Mouse (Mus musculus) intestine, postnatal 0 days (tissue): Measurements from ENCODE around the gene Dhdds. TPM values are rescaled to one million over a fixed set of nuclear protein-coding genes. Genes with fewer than 3 reads are reported as not detected.

Experiments
- ATAC-seq: fragments of 200-750 bp; cut with Nextera tagmentation; 2 replicates; pipeline ENCODE4 v1.8.0; 2017; ENCODE audit warnings: mild to moderate bottlenecking, moderate TSS enrichment, moderate library complexity
- H3K27ac ChIP-seq: fragments of 300-500 bp; sonication (generic); 2 replicates; pipeline ENCODE4 v1.5.1; 2014; ENCODE audit warnings: mild to moderate bottlenecking, low read depth, low read length, moderate library complexity
- H3K27me3 ChIP-seq: fragments of 300-500 bp; sonication (generic); replicated peaks from 2 replicates; pipeline ENCODE4 v1.6.1; 2014; ENCODE audit warnings: low read length, mixed read lengths; ENCODE audit not compliant: control insufficient read depth, insufficient read depth
- H3K36me3 ChIP-seq: fragments of 300-500 bp; sonication (generic); 2 replicates; pipeline ENCODE4 v1.6.1; 2014; ENCODE audit warnings: mild to moderate bottlenecking, moderate library complexity; ENCODE audit not compliant: control insufficient read depth, insufficient read depth
- H3K4me1 ChIP-seq: fragments of 300-500 bp; sonication (generic); replicated peaks from 2 replicates; pipeline ENCODE4 v1.6.1; 2014; ENCODE audit warnings: antibody characterized with exemption, low read length, mixed read lengths; ENCODE audit not compliant: control insufficient read depth, insufficient read depth
- H3K4me2 ChIP-seq: fragments of 300-500 bp; sonication (generic); replicated peaks from 2 replicates; pipeline ENCODE4 v1.6.1; 2014; ENCODE audit warnings: low read depth, mild to moderate bottlenecking, moderate library complexity
- H3K4me3 ChIP-seq: fragments of 300-500 bp; sonication (generic); 2 replicates; pipeline ENCODE4 v1.5.1; 2014; ENCODE audit warnings: low read depth, low read length
- H3K9ac ChIP-seq: fragments of 300-500 bp; sonication (generic); 2 replicates; pipeline ENCODE4 v1.6.1; 2014; ENCODE audit warnings: mild to moderate bottlenecking, low read depth, low read length
- H3K9me3 ChIP-seq: fragments of 300-500 bp; sonication (generic); 2 replicates; pipeline ENCODE4 v1.6.1; 2016; ENCODE audit warnings: mixed run types; ENCODE audit not compliant: control insufficient read depth
- CTCF ChIP-seq: sonication (generic); IDR thresholded peaks from 2 replicates; pipeline ENCODE4 v1.5.1; 2016; ENCODE audit warnings: low read depth, mild to moderate bottlenecking, control low read depth, antibody characterized with exemption, moderate library complexity
- WGBS: fragments of 180-500 bp; shearing (Covaris S2); extraction: QIAGEN DNeasy Blood & Tissue Kit; methylation state at CpG from one replicate; pipeline ENCODE4 v1.1.7; 2014; 5-methylcytosine and 5-hydroxymethylcytosine counted together
- polyA plus RNA-seq: library from polyadenylated mRNA; unstranded; fragments of >200 nt; fragmentation: Nextera tagmentation; extraction: Ambion mirVana; gene quantifications from 2 replicates; pipeline ENCODE4 v1.2.1, GENCODE M21; 2015

Gene Dhdds
- polyA plus RNA-seq, 1 experiment from 2014 or later: 26.1 TPM

DNA sequence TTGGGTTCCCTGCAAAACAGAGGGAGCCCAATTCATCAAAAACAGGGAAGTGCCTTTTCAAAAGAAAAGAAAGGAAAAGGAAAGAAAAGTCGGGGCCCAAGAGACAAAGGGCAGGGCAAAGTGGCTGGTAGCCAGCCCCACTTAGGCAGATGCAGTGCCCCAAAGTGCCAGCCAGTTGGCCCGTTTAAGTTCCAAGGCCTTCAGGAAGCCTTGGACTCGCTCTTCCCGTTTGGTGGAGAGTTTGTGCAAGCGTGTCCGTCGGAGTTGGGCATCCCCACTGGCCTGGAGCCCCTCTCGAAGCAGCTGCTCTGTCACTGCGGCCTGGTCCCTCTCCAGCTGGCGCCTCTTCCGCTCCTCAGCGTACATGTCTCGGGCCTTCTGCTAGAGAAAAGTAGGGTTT is 29.8 kb downstream of the Dhdds start:
- ATAC-seq: no peak
- H3K4me2 ChIP-seq: no peak overlapping the region
- no peak overlapping the region for H3K27ac ChIP-seq
- no peaks in the 10 kb centered on the region for H3K9me3 ChIP-seq
- no peaks in the 10 kb centered on the region; the same call in 1 of the 2 replicates for H3K4me1 ChIP-seq
- H3K9ac ChIP-seq: no peak overlapping the region
- no peak for TF ChIP-seq CTCF
- WGBS: 84% methylated on average over 13 of the region's 13 CpGs
- H3K27me3 ChIP-seq: no peaks in the 10 kb centered on the region
- H3K4me3 ChIP-seq: no peak overlapping the region
- H3K36me3 ChIP-seq: peaks cover 29% of the 10 kb centered on the region; the same call in 1 of the 2 replicates

DNA sequence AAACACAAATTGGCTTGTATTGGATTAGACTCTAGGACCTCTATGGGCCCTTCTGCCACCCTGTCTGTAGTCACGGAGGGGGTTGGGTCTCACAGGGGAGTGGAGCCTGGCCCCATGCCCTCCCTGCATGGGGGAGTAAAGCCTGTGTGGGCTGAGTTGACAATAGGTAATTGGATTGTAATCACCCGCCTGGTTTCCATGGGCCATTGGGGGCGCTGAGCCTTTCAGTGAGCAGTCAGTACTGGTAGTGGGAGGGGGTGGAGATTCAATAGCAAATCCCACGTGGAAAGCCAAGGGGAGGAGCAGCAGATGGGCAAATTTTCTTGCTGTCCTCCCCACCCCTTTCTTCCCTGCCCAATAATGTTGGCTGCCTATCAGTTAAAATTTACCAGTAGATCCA is 30.5 kb downstream of the Dhdds start:
- H3K4me3 ChIP-seq: no peak overlapping the region
- peaks cover 33% of the 10 kb centered on the region for H3K36me3 ChIP-seq
- no peak for ATAC-seq
- H3K4me2 ChIP-seq: no peak overlapping the region
- H3K27me3 ChIP-seq: no peaks in the 10 kb centered on the region
- no peak for TF ChIP-seq CTCF
- no peaks in the 10 kb centered on the region; the same call in 1 of the 2 replicates for H3K4me1 ChIP-seq
- no peak overlapping the region for H3K27ac ChIP-seq
- no peaks in the 10 kb centered on the region for H3K9me3 ChIP-seq
- WGBS: 59% methylated on average over 4 of the region's 4 CpGs
- no peak overlapping the region for H3K9ac ChIP-seq

DNA sequence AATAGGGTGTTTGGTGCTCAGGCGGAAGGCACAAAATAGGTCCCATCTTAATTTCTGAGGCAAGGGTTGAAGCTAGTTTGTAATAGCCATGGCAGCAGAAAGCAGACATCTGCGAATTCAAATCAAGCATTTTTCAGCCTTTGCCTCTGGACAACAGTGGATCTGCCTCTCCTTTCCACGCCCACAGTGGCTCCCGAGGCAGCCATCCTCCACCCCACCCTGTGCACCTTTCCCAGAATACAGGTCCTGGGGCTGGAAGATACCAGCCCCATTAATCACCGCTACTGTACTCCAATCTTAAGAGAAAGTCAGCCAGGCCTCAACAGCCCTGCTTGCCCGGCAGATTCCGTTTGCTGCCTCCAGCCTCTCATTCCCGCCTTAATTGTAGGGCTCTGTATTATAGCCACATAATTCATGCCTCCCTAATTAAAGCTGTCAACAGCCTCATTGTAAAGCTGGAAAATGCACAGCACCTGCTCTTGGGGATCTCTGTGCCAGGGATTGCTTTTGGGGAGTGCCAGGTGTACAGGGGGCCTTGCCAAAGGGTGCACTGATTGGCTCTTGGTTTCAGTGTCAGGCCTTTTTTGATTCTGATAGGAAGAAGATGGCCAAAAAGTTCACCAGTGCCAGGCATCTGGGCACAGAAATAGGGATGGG is 31.5 kb downstream of the Dhdds start:
- H3K4me2 ChIP-seq: no peak overlapping the region
- no peak for TF ChIP-seq CTCF

DNA sequence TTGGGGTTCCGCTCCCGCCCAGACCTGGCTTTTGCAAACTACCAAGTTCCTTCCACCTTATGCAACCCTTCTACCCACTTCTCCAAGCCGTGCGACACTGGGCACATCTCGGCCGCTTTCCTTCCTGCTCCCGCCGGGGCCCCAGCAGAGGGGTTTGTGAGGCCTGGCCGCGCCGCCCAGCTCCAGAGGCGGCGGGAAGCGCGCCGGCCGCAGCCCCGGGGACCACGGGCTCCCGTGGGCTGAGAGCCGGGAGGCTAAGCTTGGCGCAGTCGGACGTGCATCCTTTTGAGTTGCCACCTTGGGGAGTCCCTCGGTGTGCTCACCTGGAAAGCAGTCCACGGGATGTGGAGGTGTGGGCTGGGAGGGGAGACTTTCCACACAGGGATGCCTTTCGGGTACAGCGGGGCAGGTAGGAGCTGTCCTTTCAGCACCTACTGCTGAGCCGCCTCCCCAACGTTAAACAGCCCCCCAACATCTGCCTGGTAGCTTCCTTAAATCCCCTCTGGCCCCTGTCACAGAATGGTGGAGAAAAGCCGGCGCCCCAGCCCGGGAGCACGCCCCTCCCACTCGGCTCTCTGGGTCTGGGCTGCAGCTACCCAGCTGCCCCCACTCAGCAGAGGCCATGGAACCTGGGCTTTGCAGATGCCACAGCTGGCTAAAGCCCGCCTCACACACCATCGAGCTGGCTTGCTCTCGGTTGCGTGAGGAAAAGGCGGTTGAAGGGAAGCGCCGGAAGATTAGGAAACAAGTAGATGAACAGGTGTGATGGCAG is 32.4 kb downstream of the Dhdds start, which contains the start of gene Hmgn2:
Gene Hmgn2 (minus strand): TSS at position 501 of the 772 bp plus-strand sequence.
- under 1% methylated on average over 41 of the region's 42 CpGs for WGBS
- Histone ChIP-seq H3K27ac (peak within 1 kb of the TSS; percentile 99), H3K4me1 (no peaks in the 10 kb centered on the region; the same call in 1 of the 2 replicates), H3K36me3 (peaks cover 39% of the 10 kb centered on the region), H3K4me2 (peak within 1 kb of the TSS; percentile 96), H3K27me3 (no peaks in the 10 kb centered on the region), H3K9me3 (no peaks in the 10 kb centered on the region), H3K9ac (peak within 1 kb of the TSS; percentile 96), H3K4me3 (peak within 1 kb of the TSS; percentile 89)
- TF ChIP-seq CTCF: no peak
- peak; percentile 62 for ATAC-seq

More for the DNA sequence above, 31.5 kb downstream of the Dhdds start:
- 43% methylated on average over 8 of the region's 8 CpGs for WGBS
- H3K27ac ChIP-seq: no peak overlapping the region
- no peak overlapping the region for H3K9ac ChIP-seq
- H3K4me1 ChIP-seq: no peaks in the 10 kb centered on the region; the same call in 1 of the 2 replicates
- H3K27me3 ChIP-seq: no peaks in the 10 kb centered on the region
- no peaks in the 10 kb centered on the region for H3K9me3 ChIP-seq
- peaks cover 31% of the 10 kb centered on the region for H3K36me3 ChIP-seq
- no peak overlapping the region for H3K4me3 ChIP-seq
- ATAC-seq: no peak

DNA sequence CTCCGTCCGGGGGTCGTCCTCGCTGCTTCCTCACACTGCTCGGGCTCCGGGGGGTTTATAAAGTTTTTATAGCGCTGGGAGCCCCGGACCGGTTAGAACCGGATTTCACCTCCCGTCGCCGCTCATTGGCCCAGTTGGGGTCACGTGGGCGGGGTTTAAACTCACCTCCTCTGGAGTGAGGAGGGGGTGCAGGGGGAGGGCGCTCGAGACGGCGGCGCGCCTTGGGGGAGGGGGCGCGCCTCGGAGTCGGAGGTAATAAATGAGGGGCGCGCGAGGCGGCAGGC is 32.9 kb downstream of the Dhdds start:
- H3K27ac ChIP-seq: peak overlapping the region; percentile 99
- no peaks in the 10 kb centered on the region for H3K9me3 ChIP-seq
- H3K4me3 ChIP-seq: peak overlapping the region; percentile 89
- peaks cover 39% of the 10 kb centered on the region for H3K36me3 ChIP-seq
- 0 out of 2 replicates have a peak, but pooled peaks have one; percentile 16 for TF ChIP-seq CTCF
- under 1% methylated on average over 23 of the region's 29 CpGs for WGBS
- H3K9ac ChIP-seq: peak overlapping the region; percentile 96
- no peaks in the 10 kb centered on the region for H3K27me3 ChIP-seq
- peak overlapping the region; percentile 96 for H3K4me2 ChIP-seq
- peak; percentile 82 for ATAC-seq
- no peaks in the 10 kb centered on the region; the same call in 1 of the 2 replicates for H3K4me1 ChIP-seq

DNA sequence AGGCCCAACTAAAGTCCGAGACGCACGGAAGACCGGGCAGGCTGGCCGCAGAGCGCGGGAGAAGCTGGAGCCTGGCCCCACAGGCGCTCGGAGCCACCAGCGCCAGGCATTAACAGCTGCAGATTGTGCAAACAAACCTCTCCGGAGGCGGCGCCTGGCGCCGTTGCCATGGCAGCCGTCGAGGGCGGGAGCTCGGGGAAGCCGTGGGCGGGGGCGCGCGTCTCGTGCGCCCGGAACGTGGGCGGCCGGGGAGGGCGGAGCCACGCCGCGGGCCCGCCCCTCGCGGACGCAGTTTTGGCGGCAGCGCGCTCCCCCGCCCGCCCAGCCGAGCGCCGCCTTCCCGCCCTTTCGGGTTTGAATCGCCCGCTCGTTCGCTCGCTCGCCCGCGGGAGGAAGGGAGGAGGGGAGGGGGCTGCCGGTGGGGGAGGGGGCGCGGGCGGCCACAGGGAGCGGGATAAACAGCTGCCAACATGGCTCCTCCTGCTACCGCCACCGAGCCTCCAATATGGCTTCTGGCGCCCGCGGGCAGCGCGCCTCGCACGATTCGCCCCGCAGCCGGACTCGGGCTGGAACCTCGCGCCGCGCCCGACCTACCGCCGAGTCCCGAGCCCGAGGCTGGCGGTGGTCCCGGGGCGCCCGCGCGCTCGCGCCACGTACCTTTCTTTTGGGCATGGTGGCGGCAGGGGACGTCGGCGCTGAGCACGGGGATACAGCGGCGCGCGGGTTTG is 33.4 kb downstream of the Dhdds start:
- peak overlapping the region; percentile 89 for H3K4me3 ChIP-seq
- no peaks in the 10 kb centered on the region for H3K27me3 ChIP-seq
- peaks cover 36% of the 10 kb centered on the region for H3K36me3 ChIP-seq
- peak overlapping the region; percentile 99 for H3K27ac ChIP-seq
- peak overlapping the region; percentile 96 for H3K4me2 ChIP-seq
- under 1% methylated on average over 81 of the region's 101 CpGs for WGBS
- H3K4me1 ChIP-seq: no peaks in the 10 kb centered on the region; the same call in 1 of the 2 replicates
- 0 out of 2 replicates have a peak, but pooled peaks have one; percentile 35 for TF ChIP-seq CTCF
- peak overlapping the region; percentile 96 for H3K9ac ChIP-seq
- no peaks in the 10 kb centered on the region for H3K9me3 ChIP-seq
- ATAC-seq: peak; percentile 77
